Mouse (Mus musculus) brain, embryonic 14.5 days (tissue): ENCODE measurements around the gene Kcnj6.

Experiments
- CTCF ChIP-seq: fragments of 200-500 bp; IDR thresholded peaks from 2 replicates; pipeline ENCODE4 v1.5.1; 2012; ENCODE audit warnings: inconsistent platforms, mild to moderate bottlenecking, moderate library complexity, borderline replicate concordance; ENCODE audit not compliant: insufficient read depth, insufficient read length; ENCODE audit errors: extremely low read depth
- POLR2A ChIP-seq: fragments of 200-500 bp; IDR thresholded peaks from 2 replicates; pipeline ENCODE4 v1.6.1; 2012; ENCODE audit warnings: mild to moderate bottlenecking, inconsistent platforms, borderline replicate concordance; ENCODE audit not compliant: poor library complexity, insufficient read depth, insufficient read length, severe bottlenecking; ENCODE audit errors: extremely low read depth

- TF ChIP-seq CTCF (no peak), POLR2A (no peak)
Observed at GRCm38 (mm10) chr16:94756352-94756751, 241.1 kb downstream of the Kcnj6 start.
